In the genomic region with DNA sequence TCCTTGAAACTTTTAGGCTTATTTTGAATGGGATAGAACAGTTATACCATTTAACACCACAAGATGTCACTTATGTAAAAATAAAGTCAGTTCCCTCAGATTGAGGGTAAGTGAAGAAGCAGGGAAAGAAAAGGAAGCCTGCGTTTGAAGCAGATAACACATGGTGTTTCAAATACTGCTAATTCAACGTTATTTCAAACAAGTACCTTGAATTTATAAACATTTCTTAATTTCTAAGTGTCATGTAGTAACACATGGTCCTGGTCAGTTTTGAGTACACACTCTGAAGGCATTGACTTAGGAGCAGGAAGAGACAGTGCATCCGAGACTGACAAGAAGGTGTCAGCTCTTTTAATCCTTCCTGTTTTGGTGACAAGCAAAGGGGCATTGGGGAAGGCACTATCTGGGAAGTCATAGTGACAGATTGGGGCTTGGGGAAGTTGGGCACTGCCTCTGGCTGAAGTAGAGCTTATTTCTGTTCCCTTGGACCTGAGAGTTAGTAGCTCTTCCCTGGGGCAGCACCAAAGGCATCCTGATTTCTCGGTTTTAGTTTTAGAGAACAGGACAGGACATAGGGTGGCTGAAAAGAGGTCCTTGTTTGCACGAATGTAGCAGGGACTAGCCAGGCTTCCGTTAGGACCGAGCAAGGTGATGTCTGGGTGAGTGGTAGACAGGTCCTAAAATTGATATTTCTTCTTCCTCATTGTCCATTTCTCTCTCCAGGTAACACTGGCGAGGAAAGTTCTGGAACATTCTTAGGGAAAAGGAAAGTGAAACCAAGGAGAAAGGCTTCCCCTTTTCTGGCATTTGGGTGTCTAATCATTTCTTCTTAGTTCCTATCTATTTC, we compare ENCODE assay signal across 8 mouse cellular contexts. TPM values are rescaled to one million over a fixed set of nuclear protein-coding genes. Genes with fewer than 3 reads are reported as not detected.
DNase-seq lines count a peak whose midpoint lies in the region; ATAC-seq lines count a peak whose summit lies in the region.

No protein-coding gene starts in this region.

- H3K27me3 ChIP-seq in neural tube, embryonic 14.5 days (ENCODE audit: control insufficient read depth, insufficient read depth, low read length), result no peaks in the 10 kb centered on the region
- H3K27me3 ChIP-seq in liver, embryonic 11.5 days (replicated peaks; ENCODE audit: control insufficient read depth, insufficient read depth, low read length), result no peaks in the 10 kb centered on the region
- H3K27me3 ChIP-seq in stomach, embryonic 16.5 days (ENCODE audit: control insufficient read depth, insufficient read depth, low read length), result no peaks in the 10 kb centered on the region

- ATAC-seq in frontal cortex, adult (ENCODE audit: low TSS enrichment), result peak; percentile 75
- 0 out of 2 replicates have a peak, but pooled peaks have one; percentile 45 for ATAC-seq in neural tube, embryonic 14.5 days (ENCODE audit: low read depth)
- ATAC-seq in liver, embryonic 11.5 days (replicated peaks; ENCODE audit: low FRiP score), result no peak
- no peak for ATAC-seq in stomach, embryonic 16.5 days (ENCODE audit: insufficient read depth, low FRiP score)

- no peaks in the 10 kb centered on the region for H3K4me1 ChIP-seq in neural tube, embryonic 14.5 days (ENCODE audit: control insufficient read depth, insufficient read depth, low read length)
- peaks cover 11% of the 10 kb centered on the region; the same call in 1 of the 2 replicates for H3K4me1 ChIP-seq in liver, embryonic 11.5 days (replicated peaks; ENCODE audit: control insufficient read depth, insufficient read depth, low read length)
- H3K4me1 ChIP-seq in stomach, embryonic 16.5 days (ENCODE audit: control insufficient read depth, insufficient read depth, low read length), result peaks cover 10% of the 10 kb centered on the region

- H3K36me3 ChIP-seq in neural tube, embryonic 14.5 days (ENCODE audit: control insufficient read depth, insufficient read depth, low read length), result no peaks in the 10 kb centered on the region
- H3K36me3 ChIP-seq in liver, embryonic 11.5 days (ENCODE audit: control insufficient read depth, insufficient read depth, low read length), result no peaks in the 10 kb centered on the region
- no peaks in the 10 kb centered on the region for H3K36me3 ChIP-seq in stomach, embryonic 16.5 days (ENCODE audit: control insufficient read depth, insufficient read depth, low read length)

- 80% methylated on average over 8 of the region's 8 CpGs for WGBS in neural tube, embryonic 14.5 days
- WGBS in liver, embryonic 11.5 days, result 48% methylated on average over 8 of the region's 8 CpGs
- WGBS in stomach, embryonic 16.5 days, result 57% methylated on average over 8 of the region's 8 CpGs

- no peak overlapping the region for H3K4me2 ChIP-seq in neural tube, embryonic 14.5 days (ENCODE audit: low read depth, low read length)
- H3K4me2 ChIP-seq in liver, embryonic 11.5 days, result peak overlapping the region; percentile 46
- H3K4me2 ChIP-seq in stomach, embryonic 16.5 days (ENCODE audit: low read depth, low read length), result peak overlapping the region; percentile 13; the same call in 1 of the 2 replicates

- no peak overlapping the region for H3K4me3 ChIP-seq in neural tube, embryonic 14.5 days (ENCODE audit: low read depth, low read length)
- H3K4me3 ChIP-seq in liver, embryonic 11.5 days (ENCODE audit: low read depth, low read length), result no peak overlapping the region
- H3K4me3 ChIP-seq in stomach, embryonic 16.5 days (replicated peaks; ENCODE audit: low read length), result no peak overlapping the region

- no peaks in the 10 kb centered on the region for H3K9me3 ChIP-seq in neural tube, embryonic 14.5 days (ENCODE audit: control insufficient read depth, low read length)
- no peaks in the 10 kb centered on the region for H3K9me3 ChIP-seq in liver, embryonic 11.5 days (ENCODE audit: control insufficient read depth, low read length)
- no peaks in the 10 kb centered on the region for H3K9me3 ChIP-seq in stomach, embryonic 16.5 days (replicated peaks; ENCODE audit: control insufficient read depth, low read length)

- H3K27ac ChIP-seq in neural tube, embryonic 14.5 days (ENCODE audit: low read depth, low read length), result no peak overlapping the region
- H3K27ac ChIP-seq in liver, embryonic 11.5 days (ENCODE audit: low read depth, low read length), result no peak overlapping the region
- no peak overlapping the region for H3K27ac ChIP-seq in stomach, embryonic 16.5 days (ENCODE audit: low read length)

- H3K9ac ChIP-seq in neural tube, embryonic 14.5 days (replicated peaks; ENCODE audit: low read depth, low read length), result no peak overlapping the region
- no peak overlapping the region for H3K9ac ChIP-seq in liver, embryonic 11.5 days (ENCODE audit: low read depth, low read length)
- 0 out of 2 replicates have a peak overlapping the region, but pooled peaks have one; percentile 3 for H3K9ac ChIP-seq in stomach, embryonic 16.5 days (ENCODE audit: low read length)

- no peak for DNase-seq in frontal cortex, postnatal 36 days (ENCODE audit: low spot score in 2 of 2)
- DNase-seq in neural tube, embryonic 10.5 days (ENCODE audit: extremely low spot score, low spot score), result no peak
- DNase-seq in liver, embryonic 11.5 days (ENCODE audit: low spot score), result no peak
- no peak for DNase-seq in right cerebral cortex, postnatal 25 days
- DNase-seq in c-Kit-positive CD71-positive TER-119-positive erythroid progenitor cells, embryonic 14.5 days (ENCODE audit: low spot score), result no peak

RNA-seq across cellular contexts. Expression of a gene that starts 23.3 kb away (rescaled TPM):
- 29.7 and 35.7 TPM in 2 replicates for polyA plus RNA-seq in neural tube, embryonic 14.5 days (2014; fragmentation: Nextera tagmentation; extraction: Ambion mirVana)
- polyA plus RNA-seq in liver, embryonic 11.5 days (2014; fragmentation: Nextera tagmentation; extraction: Ambion mirVana), result 41.3 and 41.4 TPM in 2 replicates
- 46.3 and 47.3 TPM in 2 replicates for polyA plus RNA-seq in stomach, embryonic 16.5 days (2015; fragmentation: Nextera tagmentation; extraction: Ambion mirVana)

Comparison
In these comparisons a context has a peak if more than half of its experiments do, and no peak if none do; other contexts are left out.
1. ATAC-seq: peak in frontal cortex, adult (single experiment) and neural tube, embryonic 14.5 days (single experiment); none in liver, embryonic 11.5 days (single experiment) and stomach, embryonic 16.5 days (single experiment).